Mouse (Mus musculus) thymus, postnatal 14 days (tissue): Measurements from ENCODE around the gene Ptprb.

Experiments used
- DNase-seq: peaks from one replicate; pipeline ENCODE4 v3.0.0; 2021

Gene Ptprb

GRCm38 (mm10) chr10:116297854-116298253 lies 22.5 kb downstream of the Ptprb start:
- DNase-seq = no peak

- DNase-seq = no peak
These were observed 25.5 kb downstream of the Ptprb start for GRCm38 (mm10) chr10:116300824-116301223.

GRCm38 (mm10) chr10:116301258-116301657 lies 25.9 kb downstream of the Ptprb start:
- DNase-seq = no peak

- DNase-seq = no peak
These were observed 29.0 kb downstream of the Ptprb start for GRCm38 (mm10) chr10:116304355-116304754.

GRCm38 (mm10) chr10:116309460-116309859 lies 34.1 kb downstream of the Ptprb start:
- DNase-seq = no peak

GRCm38 (mm10) chr10:116310516-116311210 lies 35.3 kb downstream of the Ptprb start:
- DNase-seq = no peak

GRCm38 (mm10) chr10:116319246-116319645 lies 43.9 kb downstream of the Ptprb start:
- DNase-seq = peak; percentile 45

- no peak for DNase-seq
These were observed 53.8 kb downstream of the Ptprb start for GRCm38 (mm10) chr10:116329086-116329485.

- peak; percentile 71 for DNase-seq
These were observed 55.1 kb downstream of the Ptprb start for GRCm38 (mm10) chr10:116330458-116330857.

- no peak for DNase-seq
These were observed 55.7 kb downstream of the Ptprb start for GRCm38 (mm10) chr10:116330961-116331510.

- DNase-seq = no peak
These were observed 58.3 kb downstream of the Ptprb start for GRCm38 (mm10) chr10:116333666-116334065.

- no peak for DNase-seq
These were observed 58.8 kb downstream of the Ptprb start for GRCm38 (mm10) chr10:116334120-116334519.

- no peak for DNase-seq
These were observed 60.0 kb downstream of the Ptprb start for GRCm38 (mm10) chr10:116335328-116335727.

- DNase-seq = no peak
These were observed 65.9 kb downstream of the Ptprb start for GRCm38 (mm10) chr10:116341194-116341593.

- DNase-seq = no peak
These were observed 71.4 kb downstream of the Ptprb start for GRCm38 (mm10) chr10:116346618-116347184.

GRCm38 (mm10) chr10:116349004-116349403 lies 73.7 kb downstream of the Ptprb start:
- no peak for DNase-seq

GRCm38 (mm10) chr10:116350532-116350931 lies 75.2 kb downstream of the Ptprb start:
- DNase-seq = no peak

GRCm38 (mm10) chr10:116354372-116354771 lies 79.0 kb downstream of the Ptprb start:
- DNase-seq = no peak

GRCm38 (mm10) chr10:116362181-116362580 lies 86.9 kb downstream of the Ptprb start:
- no peak for DNase-seq

GRCm38 (mm10) chr10:116362645-116363044 lies 87.3 kb downstream of the Ptprb start:
- no peak for DNase-seq

GRCm38 (mm10) chr10:116364759-116365158 lies 89.4 kb downstream of the Ptprb start:
- DNase-seq = no peak

- no peak for DNase-seq
These were observed 95.8 kb downstream of the Ptprb start for GRCm38 (mm10) chr10:116370991-116371725.

GRCm38 (mm10) chr10:116374111-116374510 lies 98.8 kb downstream of the Ptprb start:
- no peak for DNase-seq

GRCm38 (mm10) chr10:116376853-116377252 lies 101.5 kb downstream of the Ptprb start:
- no peak for DNase-seq
